Mouse (Mus musculus) erythroblast, embryonic 14.5 days (primary cell): ENCODE data around the gene Hoxc4. TPM values are rescaled to one million over a fixed set of nuclear protein-coding genes. Genes with fewer than 3 reads are reported as not detected.

Source experiments
- H3K27me3 ChIP-seq: 2 replicates; pipeline ENCODE4 v1.6.1; 2012; ENCODE audit warnings: inconsistent platforms; ENCODE audit not compliant: control insufficient read depth
- H3K36me3 ChIP-seq: 2 replicates; pipeline ENCODE4 v1.6.1; 2012; ENCODE audit warnings: mild to moderate bottlenecking, inconsistent platforms; ENCODE audit not compliant: control insufficient read depth
- H3K4me1 ChIP-seq: 2 replicates; pipeline ENCODE4 v1.6.1; 2012; ENCODE audit warnings: inconsistent platforms; ENCODE audit not compliant: control insufficient read depth
- H3K4me3 ChIP-seq: replicated peaks from 2 replicates; pipeline ENCODE3; 2012; ENCODE audit warnings: moderate library complexity, mild to moderate bottlenecking, inconsistent platforms
- H3K9me3 ChIP-seq: 2 replicates; pipeline ENCODE4 v1.6.1; 2012; ENCODE audit warnings: low read length, inconsistent platforms, mixed read lengths; ENCODE audit not compliant: control insufficient read depth
- GATA1 ChIP-seq: IDR thresholded peaks from 2 replicates; pipeline ENCODE4 v1.6.1; 2012; ENCODE audit warnings: low read length, inconsistent platforms, mixed read lengths
- TAL1 ChIP-seq: IDR thresholded peaks from 3 replicates; pipeline ENCODE4 v1.6.1; 2012; ENCODE audit warnings: low read length, inconsistent platforms, mixed read lengths
- polyA plus RNA-seq: library from polyadenylated mRNA; stranded (reverse); fragments of >175 nt; gene quantifications from 2 replicates; pipeline ENCODE4 v1.2.3, GENCODE M21; 2012

Hoxc4 gene
- polyA plus RNA-seq, 1 experiment = 0.02 TPM

DNA sequence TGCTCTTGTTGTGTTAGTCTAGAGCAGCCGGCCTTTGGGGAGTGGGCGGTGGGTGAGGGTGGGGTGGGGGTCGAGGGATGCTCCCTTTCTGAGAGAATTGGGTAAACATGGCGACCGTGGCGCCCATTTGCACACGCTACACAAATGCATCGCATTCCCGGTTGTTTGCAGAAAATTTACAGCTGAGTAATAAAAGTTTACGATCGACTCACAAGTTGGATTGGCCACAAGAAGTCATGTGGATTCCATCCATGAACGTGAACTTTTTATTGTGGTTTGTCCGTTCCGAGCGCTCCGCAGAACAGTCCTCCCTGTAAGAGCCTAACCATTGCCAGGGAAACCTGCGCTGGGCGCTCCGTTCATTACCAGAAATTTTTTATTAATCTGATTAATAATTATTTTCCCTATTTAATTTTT, 20.8 kb upstream of the Hoxc4 start, which contains the start of gene Hoxc6:
Gene Hoxc6, plus strand, starts transcription at position 319 of the 417 bp plus-strand sequence.
- no peaks in the 10 kb centered on the region for H3K9me3 ChIP-seq
- no peaks in the 10 kb centered on the region for H3K36me3 ChIP-seq
- H3K4me1 ChIP-seq = no peaks in the 10 kb centered on the region
- H3K4me3 ChIP-seq = no peak within 1 kb of the TSS
- no peak for TF ChIP-seq GATA1
- TF ChIP-seq TAL1 = no peak
- H3K27me3 ChIP-seq = peaks cover 100% of the 10 kb centered on the region

DNA sequence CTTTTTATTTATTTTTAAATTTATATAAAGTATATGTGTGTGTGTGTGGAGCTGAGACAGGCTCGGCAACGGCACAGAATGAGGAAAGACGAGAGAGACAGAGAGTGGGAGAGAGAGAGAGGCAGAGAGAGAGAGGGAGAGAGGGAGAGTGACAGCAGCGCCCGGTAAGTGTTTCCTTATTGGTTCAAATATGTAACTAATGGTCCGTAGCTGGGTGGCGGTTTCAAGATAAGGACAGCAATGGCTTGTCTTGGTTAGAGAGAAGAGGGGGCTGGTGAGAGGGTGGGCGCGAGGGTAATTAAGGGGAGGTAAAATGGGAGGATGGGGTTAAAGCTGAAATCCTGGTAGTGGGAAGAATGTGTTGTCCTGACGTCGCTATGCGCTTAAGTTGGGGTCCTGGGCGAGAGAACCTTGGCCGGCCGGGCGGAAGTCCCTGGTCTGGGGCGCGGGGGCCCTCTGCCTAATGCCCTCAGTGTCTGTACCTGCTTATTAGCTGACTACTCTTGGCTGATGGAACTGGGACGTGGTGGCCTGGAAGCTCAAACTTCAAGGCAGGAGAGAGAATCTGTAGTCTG, 20.0 kb upstream of the Hoxc4 start:
- H3K27me3 ChIP-seq = peaks cover 100% of the 10 kb centered on the region
- TF ChIP-seq GATA1 = no peak
- no peak for TF ChIP-seq TAL1
- H3K36me3 ChIP-seq = no peaks in the 10 kb centered on the region
- H3K4me1 ChIP-seq = no peaks in the 10 kb centered on the region
- no peak overlapping the region for H3K4me3 ChIP-seq
- H3K9me3 ChIP-seq = no peaks in the 10 kb centered on the region

DNA sequence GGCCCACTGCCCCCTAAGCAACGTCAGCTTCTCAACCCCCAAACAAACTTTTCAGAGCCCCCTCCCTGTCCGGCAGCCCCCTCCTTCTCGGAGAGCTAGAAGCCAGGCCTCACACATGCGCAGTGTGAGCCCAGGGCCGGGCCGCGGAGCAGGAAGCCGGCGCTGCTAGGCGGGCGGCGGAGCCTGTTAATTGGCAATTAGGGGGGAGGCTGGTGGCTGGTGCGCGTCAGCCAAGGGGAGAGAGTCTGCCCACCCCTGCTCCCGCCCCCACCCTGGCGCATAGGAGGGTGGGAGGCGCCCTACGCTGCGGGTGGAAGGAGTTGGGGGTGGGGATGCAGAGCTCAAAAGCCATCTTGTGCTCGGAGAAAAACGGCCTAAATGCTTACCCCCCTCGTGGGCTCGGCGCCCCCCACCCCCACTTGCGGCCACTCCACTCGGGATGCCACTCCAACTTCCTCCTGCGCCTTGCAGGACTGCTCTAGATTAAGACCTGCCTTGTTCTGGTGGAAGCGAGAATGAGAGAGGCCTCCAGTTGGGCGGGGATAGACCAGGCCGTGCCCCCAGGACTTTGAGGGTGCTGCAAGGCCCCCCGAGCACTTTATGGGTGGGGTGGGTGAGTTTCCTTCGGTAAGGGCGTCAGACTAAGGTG, 19.4 kb upstream of the Hoxc4 start:
- TF ChIP-seq GATA1 = no peak
- no peak for TF ChIP-seq TAL1
- no peaks in the 10 kb centered on the region for H3K36me3 ChIP-seq
- no peaks in the 10 kb centered on the region for H3K4me1 ChIP-seq
- no peaks in the 10 kb centered on the region for H3K9me3 ChIP-seq
- H3K4me3 ChIP-seq = peak overlapping the region; percentile 26
- peaks cover 100% of the 10 kb centered on the region for H3K27me3 ChIP-seq

DNA sequence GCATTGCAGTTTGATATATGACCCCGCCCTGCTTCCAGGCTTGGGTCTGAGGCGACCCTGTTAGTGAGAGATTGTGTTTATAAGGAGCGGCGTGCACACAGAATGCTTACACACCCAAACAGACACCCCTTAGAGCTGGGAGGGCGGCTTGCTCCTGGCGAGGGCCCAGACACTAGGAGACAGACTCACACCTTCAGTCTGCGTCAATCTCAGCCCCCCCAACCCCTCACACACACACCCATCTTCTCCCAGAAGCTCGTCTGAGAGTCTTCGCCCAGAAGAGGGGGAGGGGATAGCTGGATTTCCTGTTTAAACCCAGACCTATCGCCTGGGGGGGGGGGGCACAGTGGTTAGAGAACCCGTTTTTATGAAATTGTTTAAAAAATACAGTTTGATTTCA, 18.8 kb upstream of the Hoxc4 start:
- no peaks in the 10 kb centered on the region for H3K36me3 ChIP-seq
- peaks cover 100% of the 10 kb centered on the region for H3K27me3 ChIP-seq
- H3K9me3 ChIP-seq = no peaks in the 10 kb centered on the region
- no peak overlapping the region for H3K4me3 ChIP-seq
- TF ChIP-seq TAL1 (no peak), GATA1 (no peak)
- no peaks in the 10 kb centered on the region for H3K4me1 ChIP-seq

DNA sequence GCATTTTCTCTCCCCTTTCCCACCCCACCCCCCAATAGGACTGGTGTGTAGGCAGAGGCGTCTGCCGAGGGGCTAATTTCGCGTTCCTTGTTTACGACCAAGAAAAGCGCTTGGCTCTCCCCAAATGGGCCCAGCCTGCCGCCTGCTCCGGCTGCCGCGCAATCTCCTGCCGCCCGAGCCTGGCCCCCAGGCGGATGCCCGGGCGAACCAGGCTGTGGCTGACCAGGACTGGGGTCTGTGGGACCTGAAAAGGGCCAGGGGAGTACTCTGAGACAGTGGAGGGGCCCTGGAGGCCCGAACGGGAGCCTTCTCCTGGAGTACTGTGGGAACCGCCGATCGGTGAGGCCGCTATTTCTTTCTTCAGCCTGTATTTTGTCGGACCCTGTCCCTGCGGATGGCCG, 18.2 kb upstream of the Hoxc4 start:
- no peaks in the 10 kb centered on the region for H3K36me3 ChIP-seq
- TF ChIP-seq TAL1 (no peak), GATA1 (no peak)
- H3K9me3 ChIP-seq = no peaks in the 10 kb centered on the region
- H3K4me1 ChIP-seq = no peaks in the 10 kb centered on the region
- H3K4me3 ChIP-seq = no peak overlapping the region
- H3K27me3 ChIP-seq = peaks cover 100% of the 10 kb centered on the region

DNA sequence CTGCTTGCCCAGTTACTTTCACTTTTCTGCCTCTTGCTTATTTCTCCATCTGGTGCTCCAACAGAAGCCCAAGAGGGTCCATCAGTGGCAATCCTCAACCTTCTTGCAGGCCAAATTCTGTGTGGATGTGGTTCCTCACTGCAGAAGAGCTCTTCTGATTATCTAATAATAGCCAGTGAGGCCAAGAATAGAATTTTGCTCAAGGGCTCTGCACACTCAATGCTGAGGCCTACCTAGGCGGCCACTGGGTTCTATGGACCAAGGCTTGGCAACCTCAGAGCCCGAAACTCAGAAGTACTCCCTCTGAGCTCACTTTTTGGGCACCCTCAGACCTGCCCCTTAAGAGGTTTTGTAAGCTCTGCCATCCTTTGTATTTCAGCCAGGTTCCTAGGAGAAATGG, 17.4 kb upstream of the Hoxc4 start:
- no peaks in the 10 kb centered on the region for H3K4me1 ChIP-seq
- H3K27me3 ChIP-seq = peaks cover 100% of the 10 kb centered on the region
- no peak overlapping the region for H3K4me3 ChIP-seq
- no peaks in the 10 kb centered on the region for H3K36me3 ChIP-seq
- TF ChIP-seq GATA1 (no peak), TAL1 (no peak)
- H3K9me3 ChIP-seq = no peaks in the 10 kb centered on the region

DNA sequence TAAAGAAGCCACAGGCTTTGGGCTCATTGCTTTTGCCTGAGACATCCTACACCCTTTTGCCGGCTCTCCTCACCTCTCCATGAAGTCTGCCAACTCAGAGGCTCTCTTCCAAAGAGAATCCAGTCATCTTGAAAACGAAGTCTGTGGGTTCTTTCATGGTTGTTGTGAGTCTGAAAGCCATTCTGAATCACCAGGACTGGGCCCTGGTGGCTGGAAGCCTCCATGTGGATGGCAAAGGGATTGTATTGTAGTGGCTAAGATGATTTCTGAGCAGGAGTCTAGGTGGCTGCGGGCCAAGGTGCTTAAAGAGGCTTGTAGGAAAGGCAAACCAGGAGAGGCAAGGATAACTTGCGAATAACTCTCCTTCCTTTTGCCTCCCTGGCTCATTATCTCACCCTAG, 16.6 kb upstream of the Hoxc4 start:
- no peaks in the 10 kb centered on the region for H3K36me3 ChIP-seq
- H3K4me1 ChIP-seq = no peaks in the 10 kb centered on the region
- H3K9me3 ChIP-seq = no peaks in the 10 kb centered on the region
- peaks cover 100% of the 10 kb centered on the region for H3K27me3 ChIP-seq
- H3K4me3 ChIP-seq = no peak overlapping the region
- no peak for TF ChIP-seq TAL1

DNA sequence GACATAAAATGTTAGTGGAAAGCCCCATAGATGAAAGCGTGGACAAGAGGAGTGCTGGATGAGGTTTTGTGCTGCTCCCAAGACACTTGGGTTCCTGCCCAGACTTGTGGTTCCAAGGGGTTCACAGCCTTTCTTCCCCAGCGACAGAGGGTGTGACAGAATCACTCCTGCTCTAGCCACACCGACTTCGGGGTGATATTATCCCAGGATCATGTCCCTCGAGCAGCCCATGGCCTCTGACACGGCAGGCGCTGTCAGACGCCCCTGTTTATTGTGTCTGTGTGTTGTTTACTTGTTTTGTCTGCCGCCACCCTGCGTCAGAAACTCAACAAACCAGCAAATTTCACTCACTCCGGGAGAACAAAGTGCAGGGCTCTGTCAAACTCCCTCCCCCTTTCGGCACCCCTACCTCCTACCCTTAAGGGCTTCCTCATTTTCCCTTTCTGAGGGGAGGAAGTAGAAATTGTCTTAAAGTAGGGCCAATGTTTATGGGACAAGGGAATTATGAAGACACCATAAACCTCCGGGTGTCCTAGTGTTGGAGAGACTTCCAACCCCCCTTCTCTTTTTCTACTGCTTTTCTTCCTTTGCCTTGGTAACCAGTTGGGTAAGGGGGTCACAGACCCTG, 15.8 kb upstream of the Hoxc4 start:
- Histone ChIP-seq H3K36me3 (no peaks in the 10 kb centered on the region), H3K4me3 (no peak overlapping the region), H3K27me3 (peaks cover 100% of the 10 kb centered on the region), H3K9me3 (no peaks in the 10 kb centered on the region), H3K4me1 (no peaks in the 10 kb centered on the region)
- TF ChIP-seq TAL1 = no peak
- TF ChIP-seq GATA1 = no peak

DNA sequence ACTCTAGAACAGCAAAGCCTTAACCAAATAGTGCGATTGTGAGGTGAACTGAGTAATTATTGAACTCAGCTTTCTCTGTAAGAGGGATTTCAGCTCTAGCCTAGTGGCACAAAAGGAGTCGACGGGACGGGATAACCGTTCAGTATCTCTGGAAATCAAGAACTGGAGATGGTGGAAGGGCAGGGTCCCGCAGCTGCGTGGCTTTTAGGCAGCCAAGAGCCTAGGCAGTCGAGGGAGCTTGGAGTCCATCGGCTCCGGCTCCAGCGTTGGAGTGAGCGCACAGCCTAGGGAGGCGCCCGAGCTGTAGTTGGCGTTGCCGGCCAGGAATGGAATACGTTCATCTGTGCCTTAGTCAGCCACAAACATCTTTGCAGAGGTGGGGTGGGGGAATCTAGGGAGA, 13.4 kb upstream of the Hoxc4 start:
- TF ChIP-seq TAL1 = no peak
- TF ChIP-seq GATA1 = no peak
- H3K27me3 ChIP-seq = peaks cover 100% of the 10 kb centered on the region
- H3K4me1 ChIP-seq = no peaks in the 10 kb centered on the region
- H3K36me3 ChIP-seq = no peaks in the 10 kb centered on the region
- no peak overlapping the region for H3K4me3 ChIP-seq
- H3K9me3 ChIP-seq = no peaks in the 10 kb centered on the region
